Mouse (Mus musculus) neural tube, embryonic 10.5 days (tissue): ENCODE measurements at regions not wholly inside any gene's neighbourhood (a gene's known extent, or its start where the extent isn't known, plus 50 kb on each side); places are given as distances from the start of the nearest gene placed in this dataset.
"Not testable (repeated sequence)": the region's sequence is repeated elsewhere in the genome, so short reads cannot be mapped to it uniquely, and the experiment has no call there.

ENCODE experiments used
- DNase-seq: peaks from one replicate; pipeline ENCODE4 v3.0.0-alpha.2; 2017; ENCODE audit warnings: low spot score; ENCODE audit errors: extremely low spot score

DNA sequence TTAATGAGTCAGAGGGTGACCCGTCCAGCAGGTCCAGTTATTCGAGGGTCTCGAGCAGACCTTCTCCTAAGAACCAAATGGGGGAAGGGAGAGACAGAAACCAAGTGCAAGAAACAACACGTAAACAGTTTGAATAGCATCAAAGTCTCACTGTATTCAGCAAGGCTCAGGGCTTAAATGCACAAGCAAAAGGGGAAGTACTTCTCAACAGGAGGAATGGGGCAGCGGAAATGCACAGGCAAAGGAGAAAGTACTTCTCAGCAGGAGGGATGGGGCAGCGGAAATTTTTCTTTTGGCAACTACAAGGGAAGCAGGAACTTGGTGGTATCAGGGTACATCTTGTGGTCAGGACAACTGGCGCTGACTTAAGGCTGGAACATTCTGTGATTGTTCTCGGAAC is 330.6 kb downstream of the 9430069I07Rik start:
- not testable (repeated sequence) for DNase-seq

- no peak for DNase-seq
These were observed 332.3 kb downstream of the 9430069I07Rik start for GRCm38 (mm10) chr15:34025396-34025795.

DNA sequence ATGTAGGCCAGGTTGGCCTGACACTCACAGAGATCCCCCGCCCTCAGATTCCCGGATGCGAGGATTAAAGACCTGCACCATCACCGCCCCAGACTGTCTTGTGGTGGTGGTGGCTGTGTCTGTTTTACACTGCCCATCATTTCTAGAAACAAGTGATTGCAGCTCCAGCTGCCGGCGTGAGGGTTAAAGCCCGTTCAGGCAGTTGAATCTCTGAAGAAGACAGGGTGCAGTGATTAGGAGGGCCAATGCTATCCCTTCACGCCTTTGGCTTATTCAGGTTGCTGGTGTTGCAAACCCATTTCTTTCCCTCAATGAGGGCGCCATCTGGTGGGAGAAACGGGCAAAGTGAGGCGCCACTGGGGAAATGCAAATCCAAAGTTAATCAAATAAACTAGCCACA is 335.8 kb downstream of the 9430069I07Rik start:
- peak; percentile 76 for DNase-seq

GRCm38 (mm10) chr15:34016397-34017156 is 341.1 kb downstream of the 9430069I07Rik start:
- peak; percentile 22 for DNase-seq

DNA sequence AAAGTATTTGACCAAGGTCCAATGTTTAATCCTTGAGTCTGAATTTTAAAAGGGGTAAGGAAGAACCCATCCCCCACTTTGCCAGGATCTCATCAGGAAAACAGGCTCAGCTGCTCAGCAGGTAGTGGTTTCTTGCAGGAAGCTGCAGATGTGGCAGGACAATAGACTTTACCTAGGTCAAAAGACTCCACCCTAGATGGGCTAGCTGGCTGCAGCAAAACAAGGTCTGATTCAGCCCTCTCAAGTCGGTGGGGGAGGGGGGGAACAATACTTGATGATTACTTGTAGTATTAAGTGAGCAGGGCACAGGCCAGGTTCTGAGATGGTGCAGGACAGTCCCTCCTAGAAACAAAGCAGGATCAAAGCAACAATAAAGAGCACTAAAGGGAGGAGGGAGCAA is 349.1 kb downstream of the 9430069I07Rik start:
- no peak for DNase-seq

GRCm38 (mm10) chr15:33992383-33992782 is 365.3 kb downstream of the 9430069I07Rik start:
- DNase-seq: no peak

GRCm38 (mm10) chr15:33975077-33975476 is 382.6 kb downstream of the 9430069I07Rik start:
- DNase-seq: no peak

DNA sequence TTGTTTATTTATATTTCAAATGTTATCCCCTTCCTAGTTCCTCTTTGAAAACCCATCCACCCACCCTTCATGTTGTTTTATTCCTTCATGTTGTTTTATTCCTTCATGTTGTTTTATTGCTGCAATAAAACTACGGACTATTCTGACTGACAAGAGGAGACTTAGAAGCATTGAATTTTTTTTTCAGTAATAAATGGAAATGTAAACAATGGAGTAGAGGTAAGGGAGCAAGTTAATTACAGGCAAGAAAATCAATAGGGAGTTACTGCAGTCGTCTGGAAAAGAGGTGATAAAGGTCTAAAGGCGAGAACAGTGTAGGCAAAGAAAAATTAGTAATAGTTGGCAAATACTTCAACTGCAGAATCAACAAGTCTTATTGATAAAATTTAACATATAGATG is 384.2 kb downstream of the 9430069I07Rik start:
- DNase-seq: no peak

DNA sequence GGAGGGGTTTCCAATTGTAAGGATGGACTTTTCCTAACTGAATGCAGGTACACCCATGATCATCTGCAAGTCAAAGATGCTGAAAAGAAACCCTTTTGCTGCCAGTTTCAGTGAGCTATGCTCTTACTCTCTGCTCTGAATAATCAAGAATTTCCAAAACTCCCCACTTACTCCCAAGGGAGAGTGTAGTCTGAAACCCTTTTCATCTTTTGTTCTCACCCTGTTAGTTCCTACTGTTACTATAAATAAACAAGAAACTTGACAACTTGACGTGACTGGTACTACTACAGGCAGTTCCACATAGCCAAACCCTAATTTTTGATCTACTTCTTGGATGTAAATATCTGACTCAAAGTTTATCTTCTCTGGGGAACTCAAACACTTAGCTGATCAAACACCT is 388.3 kb downstream of the 9430069I07Rik start:
- DNase-seq: no peak

DNA sequence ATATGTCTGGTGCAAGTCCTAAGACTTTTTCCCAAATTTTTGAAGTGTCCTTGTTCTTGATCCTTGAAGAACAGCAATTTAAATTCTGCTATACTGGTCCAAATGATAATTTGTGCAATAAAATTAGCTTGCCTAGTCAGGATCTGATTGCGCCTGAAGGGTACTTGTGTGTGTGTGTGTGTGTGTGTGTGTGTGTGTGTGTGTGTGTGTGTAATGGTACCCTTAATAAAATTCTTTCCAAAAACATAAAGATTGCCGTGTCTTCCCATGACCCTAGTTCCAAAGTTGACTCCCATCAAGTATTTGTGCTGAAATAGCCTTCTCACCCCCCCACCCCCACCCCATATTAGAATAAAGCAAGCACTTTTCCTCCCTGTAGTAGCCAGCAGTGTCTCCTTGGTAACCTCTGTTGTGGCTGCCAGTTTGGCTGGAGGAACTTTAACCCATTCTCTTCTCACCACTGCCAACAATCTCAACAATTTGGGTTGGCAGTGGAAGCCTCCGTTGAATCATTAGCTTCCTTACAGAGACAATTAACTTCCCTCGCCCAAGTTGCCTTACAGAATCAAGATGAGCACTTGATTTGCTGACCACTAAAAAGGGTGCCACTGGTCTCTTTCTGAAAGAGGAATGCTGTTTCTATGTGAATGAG is 422.5 kb downstream of the 9430069I07Rik start:
- DNase-seq: no peak

- no peak for DNase-seq
These were observed 431.2 kb downstream of the 9430069I07Rik start for GRCm38 (mm10) chr15:33926446-33926845.

GRCm38 (mm10) chr15:33924094-33924890 is 433.4 kb downstream of the 9430069I07Rik start:
- DNase-seq: no peak

GRCm38 (mm10) chr15:33914891-33915290 is 442.8 kb downstream of the 9430069I07Rik start:
- no peak for DNase-seq

DNA sequence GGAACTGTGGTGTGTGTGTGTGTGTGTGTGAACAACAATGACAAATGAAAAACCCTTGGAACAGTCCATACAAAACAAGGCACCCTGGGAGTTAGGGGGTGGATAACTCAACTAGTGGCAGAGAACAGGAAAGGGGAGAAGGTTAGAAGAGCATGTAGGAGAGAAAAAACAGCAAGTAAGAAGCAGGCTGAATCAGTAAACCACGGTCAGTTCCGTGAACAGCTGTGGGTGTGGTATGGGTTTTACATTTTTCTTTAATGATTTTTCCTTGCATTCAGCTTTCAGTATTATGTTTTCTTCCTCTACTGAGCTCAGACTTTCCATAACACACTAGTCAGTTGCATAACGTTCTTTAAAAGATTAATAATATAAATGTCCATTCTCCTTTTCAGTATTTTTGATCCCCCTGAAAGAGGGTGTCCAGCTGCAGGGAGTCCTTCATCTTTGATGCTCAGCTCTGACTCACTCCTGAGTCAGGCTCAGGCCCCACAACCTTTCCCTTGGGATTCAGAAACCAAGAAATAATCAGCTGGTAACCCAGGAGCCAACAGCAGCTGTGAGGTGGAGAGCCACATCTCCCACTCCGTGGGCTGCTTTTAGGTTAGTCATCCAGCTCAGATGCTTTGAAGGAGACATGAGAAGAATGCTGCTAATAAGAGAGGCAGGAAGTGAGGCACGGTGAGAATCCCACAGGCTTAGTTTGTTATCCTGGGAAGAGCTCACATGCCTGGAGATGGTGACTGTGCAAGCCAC is 450.8 kb downstream of the 9430069I07Rik start:
- DNase-seq: no peak

- DNase-seq: no peak
These were observed 461.6 kb downstream of the 9430069I07Rik start for GRCm38 (mm10) chr15:33896076-33896475.

DNA sequence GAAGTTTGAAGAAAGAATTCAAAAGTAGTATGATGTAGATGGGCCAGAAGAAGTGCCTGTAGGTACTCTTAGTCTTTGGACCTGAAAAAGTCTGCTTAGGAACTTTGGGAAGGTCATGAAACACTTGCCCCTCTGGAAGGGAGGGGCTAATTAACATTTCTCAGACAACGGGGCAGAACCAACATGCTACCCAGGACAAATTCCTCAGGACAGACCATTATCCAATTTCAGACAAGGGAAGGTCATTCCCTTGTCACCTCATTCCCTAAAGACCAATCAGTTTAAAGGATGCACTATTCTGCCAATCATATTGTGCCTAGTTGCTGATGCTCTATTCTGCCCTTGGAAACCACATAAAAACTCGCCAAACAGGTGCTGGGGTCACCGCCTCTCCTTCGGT is 467.1 kb downstream of the 9430069I07Rik start:
- DNase-seq: no peak

GRCm38 (mm10) chr15:33888865-33889368 is 468.8 kb downstream of the 9430069I07Rik start:
- DNase-seq: no peak

GRCm38 (mm10) chr15:33862224-33862752 is 495.4 kb downstream of the 9430069I07Rik start:
- DNase-seq: no peak

DNA sequence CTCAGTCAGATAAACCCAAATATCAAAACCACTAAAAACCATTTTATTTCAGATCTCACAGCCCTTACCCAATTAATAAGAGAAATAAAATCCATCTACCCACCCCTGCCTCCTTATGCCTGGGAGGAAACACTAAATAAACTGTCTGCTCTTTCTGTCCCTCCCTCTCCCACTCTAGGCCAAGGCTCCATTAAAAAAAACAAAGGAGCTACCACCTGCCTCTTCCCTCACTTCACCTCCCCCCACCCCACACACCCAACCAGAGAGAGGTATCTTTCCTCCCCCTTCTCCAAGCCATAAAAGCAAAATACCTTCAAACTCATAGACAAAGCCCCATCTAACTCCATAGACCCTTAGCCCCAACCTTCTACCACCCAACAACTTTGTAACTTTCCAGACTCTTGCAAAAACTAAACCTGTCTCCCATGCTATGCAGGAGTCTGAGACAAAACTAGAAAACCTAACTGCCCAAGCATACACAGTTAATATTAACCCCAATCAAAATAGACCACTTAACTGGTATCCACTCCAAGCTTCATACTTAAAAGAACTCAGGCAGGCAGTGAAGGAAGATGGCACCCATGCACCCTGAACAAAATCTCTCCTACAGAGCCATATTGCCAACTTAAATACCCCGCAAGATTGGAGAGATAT is 532.1 kb downstream of the 9430069I07Rik start:
- DNase-seq: no peak

GRCm38 (mm10) chr15:33824826-33825225 is 532.8 kb downstream of the 9430069I07Rik start:
- no peak for DNase-seq
